In the genomic region with DNA sequence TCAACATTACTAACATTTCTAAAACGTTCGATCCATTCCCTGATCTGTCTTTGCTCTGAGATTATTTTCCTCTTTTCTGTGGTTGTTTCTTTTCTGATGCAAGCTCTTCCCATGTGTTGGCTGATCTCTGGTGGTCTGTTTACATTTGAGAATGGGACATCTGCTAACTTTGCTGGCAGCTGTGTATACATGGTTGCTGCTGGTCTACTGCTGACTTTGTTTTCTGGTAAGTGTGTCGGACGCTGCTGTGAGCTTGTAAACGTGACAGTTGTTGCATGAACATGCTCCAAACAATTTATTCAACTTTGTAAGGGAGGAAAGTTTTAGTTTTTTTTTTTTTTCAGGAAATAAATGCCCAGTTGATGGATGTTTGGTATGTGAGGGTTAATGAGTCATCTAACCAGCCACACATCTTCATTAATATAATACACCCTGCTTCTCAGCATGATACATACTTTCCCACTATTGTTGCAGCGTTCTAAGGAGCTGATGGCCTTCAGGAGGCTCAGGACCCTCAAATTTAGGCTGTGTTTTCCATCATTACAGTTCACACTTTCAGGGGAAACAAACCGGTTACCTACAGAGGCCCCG, we compare ENCODE assay signal across 16 mouse cellular contexts. TPM values are rescaled to one million over a fixed set of nuclear protein-coding genes. Genes with fewer than 3 reads are reported as not detected.
A peak's percentile ranks its signal among the peaks of the same experiment; 100 is the strongest.
DNase-seq lines count a peak whose midpoint lies in the region; ATAC-seq and TF ChIP-seq lines count a peak whose summit lies in the region.
"Had no signal": no experiment of that assay in that cellular context is flagged by ENCODE, and none has a peak within 500 bp of the region (broad histone marks: within the 10 kb centered on the region; RNA-seq: fewer than 3 reads in every experiment).

No protein-coding gene starts in this region.

- H3K27ac ChIP-seq in hindbrain, postnatal 0 days: no peak overlapping the region
- no peak overlapping the region for H3K27ac ChIP-seq in hindbrain, embryonic 16.5 days (ENCODE audit: low read depth, low read length)
- H3K27ac ChIP-seq in intestine, embryonic 15.5 days: peak overlapping the region; percentile 54; the same call in 1 of the 2 replicates
- H3K27ac ChIP-seq: heart, embryonic 13.5 days; liver, embryonic 13.5 days had no signal

- no peak overlapping the region for H3K4me2 ChIP-seq in hindbrain, postnatal 0 days (ENCODE audit: low read depth, low read length)
- H3K4me2 ChIP-seq in hindbrain, embryonic 16.5 days (ENCODE audit: low read length): no peak overlapping the region
- H3K4me2 ChIP-seq in intestine, embryonic 15.5 days (replicated peaks): no peak overlapping the region
- H3K4me2 ChIP-seq: heart, embryonic 13.5 days; liver, embryonic 13.5 days had no signal

- no peak overlapping the region for H3ac ChIP-seq in C2C12 (ENCODE audit: control insufficient read depth, insufficient read length, low read depth)

- TF ChIP-seq POLR2A in lung, adult 2 months (IDR thresholded peaks at IDR 0.05; ENCODE audit: borderline replicate concordance, extremely low read depth, low read depth, low read length): no peak

- H3K9me3 ChIP-seq in hindbrain, postnatal 0 days (ENCODE audit: low read length): no peaks in the 10 kb centered on the region
- H3K9me3 ChIP-seq in hindbrain, embryonic 16.5 days (ENCODE audit: control insufficient read depth, low read length): no peaks in the 10 kb centered on the region
- no peaks in the 10 kb centered on the region for H3K9me3 ChIP-seq in intestine, embryonic 15.5 days
- H3K9me3 ChIP-seq: heart, embryonic 13.5 days; liver, embryonic 13.5 days had no signal

- H3K36me3 ChIP-seq in hindbrain, postnatal 0 days (ENCODE audit: insufficient read depth, low read length): no peaks in the 10 kb centered on the region
- H3K36me3 ChIP-seq in hindbrain, embryonic 16.5 days (ENCODE audit: control insufficient read depth, insufficient read depth, low read length): no peaks in the 10 kb centered on the region
- H3K36me3 ChIP-seq in C2C12 (ENCODE audit: control insufficient read depth, insufficient read depth): peaks cover 5% of the 10 kb centered on the region
- no peaks in the 10 kb centered on the region for H3K36me3 ChIP-seq in intestine, embryonic 15.5 days
- H3K36me3 ChIP-seq: heart, embryonic 13.5 days; liver, embryonic 13.5 days had no signal

- ATAC-seq in hindbrain, postnatal 0 days: no peak
- no peak for ATAC-seq in hindbrain, embryonic 16.5 days
- ATAC-seq in intestine, embryonic 15.5 days: peak; percentile 71; the same call in 1 of the 2 replicates
- ATAC-seq: CD4-positive, CD25-positive, alpha-beta regulatory T cell, adult 4 months; forebrain, postnatal 0 days had no signal

- 52% methylated on average over 8 of the region's 8 CpGs for WGBS in hindbrain, postnatal 0 days
- WGBS in hindbrain, embryonic 16.5 days: 61% methylated on average over 8 of the region's 8 CpGs
- WGBS in lung, adult 2 months: 40% methylated on average over 8 of the region's 8 CpGs
- 43% methylated on average over 8 of the region's 8 CpGs for WGBS in intestine, embryonic 15.5 days

- H3K9ac ChIP-seq in hindbrain, postnatal 0 days (replicated peaks; ENCODE audit: low read length): no peak overlapping the region
- H3K9ac ChIP-seq in hindbrain, embryonic 16.5 days (ENCODE audit: low read depth, low read length): no peak overlapping the region
- H3K9ac ChIP-seq in intestine, embryonic 15.5 days: no peak overlapping the region
- H3K9ac ChIP-seq: forebrain, postnatal 0 days; heart, embryonic 13.5 days; liver, embryonic 13.5 days had no signal

- no peak for TF ChIP-seq CTCF in hindbrain, postnatal 0 days (IDR thresholded peaks at IDR 0.05; ENCODE audit: low read depth)
- TF ChIP-seq CTCF in lung, adult 2 months (IDR thresholded peaks at IDR 0.05; ENCODE audit: insufficient read depth, low read length): no peak
- no peak for TF ChIP-seq CTCF in C2C12 (IDR thresholded peaks at IDR 0.05; ENCODE audit: control insufficient read depth, insufficient read depth, insufficient read length)

- H3K4me1 ChIP-seq in hindbrain, postnatal 0 days (ENCODE audit: insufficient read depth, low read length): no peaks in the 10 kb centered on the region
- H3K4me1 ChIP-seq in hindbrain, embryonic 16.5 days (ENCODE audit: control insufficient read depth, insufficient read depth, low read depth, low read length): peaks cover 6% of the 10 kb centered on the region; the same call in 1 of the 2 replicates
- H3K4me1 ChIP-seq in lung, adult 2 months (ENCODE audit: control insufficient read depth, insufficient read depth, low read length): peaks cover 12% of the 10 kb centered on the region
- H3K4me1 ChIP-seq in intestine, embryonic 15.5 days (replicated peaks): 0 out of 2 replicates have a peak, but pooled peaks cover 4% of the 10 kb centered on the region
- H3K4me1 ChIP-seq: liver, embryonic 13.5 days had no signal

- H3K79me3 ChIP-seq in C2C12 (ENCODE audit: low read depth): peaks cover 3% of the 10 kb centered on the region

- no peaks in the 10 kb centered on the region for H3K27me3 ChIP-seq in hindbrain, postnatal 0 days (ENCODE audit: insufficient read depth, low read length)
- H3K27me3 ChIP-seq in hindbrain, embryonic 16.5 days (replicated peaks; ENCODE audit: control insufficient read depth, insufficient read depth, low read length): no peaks in the 10 kb centered on the region
- no peaks in the 10 kb centered on the region for H3K27me3 ChIP-seq in C2C12 (ENCODE audit: control insufficient read depth, insufficient read depth, insufficient read length)
- no peaks in the 10 kb centered on the region for H3K27me3 ChIP-seq in intestine, embryonic 15.5 days (replicated peaks)
- H3K27me3 ChIP-seq: heart, embryonic 13.5 days; liver, embryonic 13.5 days had no signal

- no peak overlapping the region for H3K4me3 ChIP-seq in hindbrain, postnatal 0 days (ENCODE audit: low read length)
- no peak overlapping the region for H3K4me3 ChIP-seq in hindbrain, embryonic 16.5 days (ENCODE audit: low read length)
- H3K4me3 ChIP-seq in lung, adult 2 months (replicated peaks; ENCODE audit: extremely low read depth, low read depth, low read length): no peak overlapping the region
- H3K4me3 ChIP-seq in C2C12 (ENCODE audit: insufficient read depth, poor library complexity, severe bottlenecking): no peak overlapping the region
- no peak overlapping the region for H3K4me3 ChIP-seq in intestine, embryonic 15.5 days (replicated peaks)
- H3K4me3 ChIP-seq: heart, embryonic 13.5 days; liver, embryonic 13.5 days had no signal

- H3K79me2 ChIP-seq in C2C12 (ENCODE audit: control insufficient read depth, insufficient read depth): peaks cover 12% of the 10 kb centered on the region

- peak; percentile 24 for DNase-seq in hindbrain, postnatal 0 days (ENCODE audit: low spot score)
- DNase-seq in lung, postnatal 10 days: peak; percentile 55
- no peak for DNase-seq in lung, adult 2 months
- DNase-seq in urinary bladder, postnatal 14 days (ENCODE audit: low spot score): no peak
- no peak for DNase-seq in urinary bladder, postnatal 36 days (ENCODE audit: low spot score in 2 of 2)
- DNase-seq: cerebellum, adult 11 months; forebrain, postnatal 0 days; gastrocnemius, postnatal 14 days; kidney, postnatal 14 days; liver, embryonic 13.5 days had no signal

TF ChIP-seq in C2C12, 6 proteins besides CTCF, POLR2A, EP300 and RAD21:
- TF ChIP-seq MAX (IDR thresholded peaks at IDR 0.05): peak; percentile 25
- no peak for TF ChIP-seq CEBPB (IDR thresholded peaks at IDR 0.05; ENCODE audit: low read depth)
- TF ChIP-seq FOSL1 (IDR thresholded peaks at IDR 0.05; ENCODE audit: insufficient read depth, low read length, poor library complexity, severe bottlenecking): peak; percentile 9
- peak; percentile 71 for TF ChIP-seq MYOD1 (IDR thresholded peaks at IDR 0.05; ENCODE audit: control insufficient read depth, insufficient read length, low read depth)
- no peak for TF ChIP-seq MYOG (IDR thresholded peaks at IDR 0.05; ENCODE audit: control insufficient read depth, extremely low read depth, insufficient read length)
- TF ChIP-seq USF1 (IDR thresholded peaks at IDR 0.05; ENCODE audit: low read depth): no peak

RNA-seq across cellular contexts. Expression of a gene that starts 21.3 kb away (rescaled TPM):
- 2.6 and 3.7 TPM in 2 replicates for total RNA-seq in hindbrain, postnatal 0 days (2014; rRNA removed)
- polyA plus RNA-seq in hindbrain, postnatal 0 days (2015; fragmentation: Nextera tagmentation; extraction: Ambion mirVana): 1.3 and 1.6 TPM in 2 replicates
- 1.2 and 2.1 TPM in 2 replicates for polyA plus RNA-seq in hindbrain, embryonic 16.5 days (2015; fragmentation: Nextera tagmentation; extraction: Ambion mirVana)
- 8.0 and 12.1 TPM in 2 replicates for polyA plus RNA-seq in lung, adult 2 months (2012; rRNA removed)
- polyA plus RNA-seq in C2C12 (2012; fragmentation: generic; extraction: Trizol): 8.7 TPM
- polyA plus RNA-seq in intestine, embryonic 15.5 days (2015; fragmentation: Nextera tagmentation; extraction: Ambion mirVana): 7.4 and 8.0 TPM in 2 replicates
- total RNA-seq: hematopoietic stem cell, adult 5-6 weeks had no signal
- polyA plus RNA-seq: CD4-positive, CD25-positive, alpha-beta regulatory T cell, adult 4 months had no signal

Comparison
In these comparisons a context has a peak if more than half of its experiments do, and no peak if none do; other contexts are left out.
1. DNase-seq: peak in hindbrain, postnatal 0 days (single experiment) and lung, postnatal 10 days (single experiment); none in lung, adult 2 months (single experiment), urinary bladder, postnatal 14 days (single experiment) and urinary bladder, postnatal 36 days (0 of 2).